In genomic region chr1:183072263-183073050, GRCm38 (mm10) we compare ENCODE assay signal across 9 mouse cellular contexts.
DNase-seq lines count a peak whose midpoint lies in the region; ATAC-seq and TF ChIP-seq lines count a peak whose summit lies in the region.
"Had no signal": no experiment of that assay in that cellular context is flagged by ENCODE, and none has a peak within 500 bp of the region (broad histone marks: within the 10 kb centered on the region; RNA-seq: fewer than 3 reads in every experiment).

No protein-coding gene starts in this region.

- peaks cover 0 to 19% of the 10 kb centered on the region in 2 experiments; a peak in 2 of 4 replicates for H3K36me3 ChIP-seq in MEL (ENCODE audit: control insufficient read depth in 1 of 2, insufficient read depth in 2 of 2, low read length in 2 of 2)
- H3K36me3 ChIP-seq in intestine, embryonic 15.5 days, result no peaks in the 10 kb centered on the region
- H3K36me3 ChIP-seq in lung, embryonic 14.5 days (ENCODE audit: insufficient read depth), result no peaks in the 10 kb centered on the region

- no peak for TF ChIP-seq CTCF in MEL (IDR thresholded peaks at IDR 0.05 in 2 of 3, conservative IDR thresholded peaks at IDR 0.05 in 1 of 3; ENCODE audit: control insufficient read depth in 1 of 3, insufficient read depth in 1 of 3, low read depth in 2 of 3, low read length in 3 of 3, poor library complexity in 1 of 3, severe bottlenecking in 1 of 3)
- TF ChIP-seq CTCF in lung, embryonic 14.5 days (IDR thresholded peaks at IDR 0.05; ENCODE audit: low read depth), result no peak

- 53% methylated on average over 12 of the region's 12 CpGs for WGBS in intestine, embryonic 15.5 days
- 49% methylated on average over 12 of the region's 12 CpGs for WGBS in lung, embryonic 14.5 days

- peaks cover 16 to 53% of the 10 kb centered on the region in 2 experiments for H3K4me1 ChIP-seq in MEL (ENCODE audit: control insufficient read depth in 1 of 2, insufficient read depth in 2 of 2, low read length in 2 of 2)
- peaks cover 20% of the 10 kb centered on the region for H3K4me1 ChIP-seq in intestine, embryonic 15.5 days (replicated peaks)
- peaks cover 13% of the 10 kb centered on the region; the same call in 1 of the 2 replicates for H3K4me1 ChIP-seq in lung, embryonic 14.5 days (ENCODE audit: insufficient read depth)

- H3K79me2 ChIP-seq in MEL (ENCODE audit: control insufficient read depth, insufficient read depth, low read length, poor library complexity), result no peaks in the 10 kb centered on the region

- TF ChIP-seq POLR2A in MEL (IDR thresholded peaks at IDR 0.05; ENCODE audit: control insufficient read depth in 1 of 2, insufficient read depth in 1 of 2, low read depth in 1 of 2, low read length in 2 of 2, poor library complexity in 1 of 2), result no peak

- H3K4me3 ChIP-seq in MEL (ENCODE audit: control insufficient read depth in 1 of 2, insufficient read depth in 1 of 2, low read depth in 2 of 2, low read length in 2 of 2), result no peak overlapping the region
- H3K4me3 ChIP-seq in intestine, embryonic 15.5 days (replicated peaks), result no peak overlapping the region
- H3K4me3 ChIP-seq in lung, embryonic 14.5 days (ENCODE audit: low read depth, low read length), result no peak overlapping the region

- H3K4me2 ChIP-seq in intestine, embryonic 15.5 days (replicated peaks), result no peak overlapping the region
- H3K4me2 ChIP-seq in lung, embryonic 14.5 days, result no peak overlapping the region

- ATAC-seq in intestine, embryonic 15.5 days, result peak; percentile 86
- peak; percentile 84 for ATAC-seq in lung, embryonic 14.5 days (ENCODE audit: insufficient read depth)

- H3K9ac ChIP-seq in MEL (ENCODE audit: control insufficient read depth, low read depth, low read length, poor library complexity, severe bottlenecking), result no peak overlapping the region; the same call in 1 of the 2 replicates
- H3K9ac ChIP-seq in intestine, embryonic 15.5 days, result no peak overlapping the region; the same call in 1 of the 2 replicates
- no peak overlapping the region for H3K9ac ChIP-seq in lung, embryonic 14.5 days

- H3K9me3 ChIP-seq in MEL (replicated peaks; ENCODE audit: insufficient read depth, low read length), result no peaks in the 10 kb centered on the region
- no peaks in the 10 kb centered on the region for H3K9me3 ChIP-seq in intestine, embryonic 15.5 days
- no peaks in the 10 kb centered on the region for H3K9me3 ChIP-seq in lung, embryonic 14.5 days (ENCODE audit: low read depth, low read length)

- peak; percentile 12 for DNase-seq in MEL (ENCODE audit: low read depth, low spot score)
- DNase-seq in fibroblast of lung, adult 2 months (ENCODE audit: low read depth), result peak; percentile 64
- peak; percentile 81 for DNase-seq in lung, embryonic 14.5 days
- no peak for DNase-seq in layer of hippocampus, postnatal 10 days (ENCODE audit: low spot score in 2 of 2)
- DNase-seq in ovary, postnatal 14 days (ENCODE audit: low spot score), result no peak
- no peak for DNase-seq in cerebellum, postnatal 10 days
- no peak for DNase-seq in cerebellum, postnatal 36 days

- no peak for TF ChIP-seq EP300 in MEL (IDR thresholded peaks at IDR 0.05; ENCODE audit: low read depth in 1 of 2, low read length in 2 of 2)

- no peaks in the 10 kb centered on the region for H3K27me3 ChIP-seq in MEL (ENCODE audit: control insufficient read depth in 1 of 2, insufficient read depth in 2 of 2, low read length in 2 of 2)
- no peaks in the 10 kb centered on the region for H3K27me3 ChIP-seq in intestine, embryonic 15.5 days (replicated peaks)
- H3K27me3 ChIP-seq in lung, embryonic 14.5 days (ENCODE audit: insufficient read depth, low read length), result peaks cover 19% of the 10 kb centered on the region

- TF ChIP-seq RAD21 in MEL (IDR thresholded peaks at IDR 0.05; ENCODE audit: low read depth, low read length), result no peak

- 0 out of 2 replicates have a peak overlapping the region, but pooled peaks have one; percentile 12 for H3K27ac ChIP-seq in MEL (ENCODE audit: control insufficient read depth, low read depth, low read length)
- H3K27ac ChIP-seq in intestine, embryonic 15.5 days, result peak overlapping the region; percentile 88
- peak overlapping the region; percentile 43; the same call in 1 of the 2 replicates for H3K27ac ChIP-seq in lung, embryonic 14.5 days (ENCODE audit: low read depth)
- H3K27ac ChIP-seq: macrophage had no signal

TF ChIP-seq in MEL, 35 proteins besides CTCF, POLR2A, EP300 and RAD21:
- no peak for TF ChIP-seq ETS1 (IDR thresholded peaks at IDR 0.05; ENCODE audit: low read depth, low read length)
- no peak for TF ChIP-seq TCF12 (IDR thresholded peaks at IDR 0.05; ENCODE audit: low read depth, low read length)
- no peak for TF ChIP-seq E2F4 (IDR thresholded peaks at IDR 0.05; ENCODE audit: borderline replicate concordance, low read depth, low read length)
- TF ChIP-seq USF2 (IDR thresholded peaks at IDR 0.05; ENCODE audit: borderline replicate concordance in 1 of 2, insufficient read depth in 1 of 2, low read depth in 1 of 2, low read length in 2 of 2), result no peak
- no peak for TF ChIP-seq CHD2 (IDR thresholded peaks at IDR 0.05; ENCODE audit: low read length)
- no peak for TF ChIP-seq POLR2AphosphoS5 (IDR thresholded peaks at IDR 0.05; ENCODE audit: borderline replicate concordance, low read depth, low read length)
- no peak for TF ChIP-seq SMC3 (IDR thresholded peaks at IDR 0.05; ENCODE audit: low read depth, low read length)
- no peak for TF ChIP-seq BHLHE40 (IDR thresholded peaks at IDR 0.05; ENCODE audit: borderline replicate concordance, low read depth, low read length)
- TF ChIP-seq MYB (IDR thresholded peaks at IDR 0.05; ENCODE audit: low read depth, low read length), result no peak
- no peak for TF ChIP-seq ZKSCAN1 (IDR thresholded peaks at IDR 0.05; ENCODE audit: low read depth, low read length)
- TF ChIP-seq ZNF384 (IDR thresholded peaks at IDR 0.05; ENCODE audit: low read depth, low read length), result no peak
- no peak for TF ChIP-seq ZC3H11A (IDR thresholded peaks at IDR 0.05; ENCODE audit: low read depth, low read length)
- no peak for TF ChIP-seq RCOR1 (IDR thresholded peaks at IDR 0.05; ENCODE audit: low read depth, low read length)
- TF ChIP-seq MAFK (IDR thresholded peaks at IDR 0.05; ENCODE audit: borderline replicate concordance, low read depth, low read length), result no peak
- TF ChIP-seq USF1 (IDR thresholded peaks at IDR 0.05; ENCODE audit: low read depth, low read length), result no peak
- no peak for TF ChIP-seq POLR2AphosphoS2 (IDR thresholded peaks at IDR 0.05; ENCODE audit: low read length)
- TF ChIP-seq MYC (IDR thresholded peaks at IDR 0.05; ENCODE audit: low read depth, low read length), result no peak
- TF ChIP-seq MAX (IDR thresholded peaks at IDR 0.05; ENCODE audit: low read length), result no peak
- no peak for TF ChIP-seq UBTF (IDR thresholded peaks at IDR 0.05; ENCODE audit: borderline replicate concordance, insufficient read depth, low read depth, low read length)
TF ChIP-seq in MEL: peak in this region for 0.

Comparison
In these comparisons a context has a peak if more than half of its experiments do, and no peak if none do; other contexts are left out.
1. DNase-seq: peak in MEL (single experiment), fibroblast of lung, adult 2 months (single experiment) and lung, embryonic 14.5 days (single experiment); none in layer of hippocampus, postnatal 10 days (0 of 2), ovary, postnatal 14 days (single experiment), cerebellum, postnatal 10 days (0 of 2) and cerebellum, postnatal 36 days (0 of 2).
2. H3K27ac ChIP-seq: peak in every context shown above with its lines; median percentile 88 in intestine, embryonic 15.5 days; 43 in lung, embryonic 14.5 days; 12 in MEL.